Mouse (Mus musculus) lung, postnatal 14 days (tissue): ENCODE results near the gene Zc3h7b.
"Not testable (repeated sequence)": the region's sequence is repeated elsewhere in the genome, so short reads cannot be mapped to it uniquely, and the experiment has no call there.

Experiments used
- DNase-seq: peaks from one replicate; pipeline ENCODE4 v3.0.0; 2021

The Zc3h7b gene

GRCm38 (mm10) chr15:81739924-81740323 is 4.9 kb upstream of the Zc3h7b start:
- no peak for DNase-seq

GRCm38 (mm10) chr15:81742368-81742767 is 2.5 kb upstream of the Zc3h7b start:
- DNase-seq = not testable (repeated sequence)

GRCm38 (mm10) chr15:81745601-81746114 is 801 bp downstream of the Zc3h7b start:
- DNase-seq = peak; percentile 72

- no peak for DNase-seq
Measured at GRCm38 (mm10) chr15:81749742-81750141, 4.9 kb downstream of the Zc3h7b start.

GRCm38 (mm10) chr15:81753669-81754068 is 8.8 kb downstream of the Zc3h7b start:
- no peak for DNase-seq

GRCm38 (mm10) chr15:81758701-81759100 is 13.8 kb downstream of the Zc3h7b start:
- DNase-seq = peak; percentile 43

- no peak for DNase-seq
Measured at GRCm38 (mm10) chr15:81759542-81759941, 14.7 kb downstream of the Zc3h7b start.

GRCm38 (mm10) chr15:81760361-81761079 is 15.7 kb downstream of the Zc3h7b start:
- DNase-seq = no peak

GRCm38 (mm10) chr15:81761381-81761780 is 16.5 kb downstream of the Zc3h7b start:
- no peak for DNase-seq

GRCm38 (mm10) chr15:81761959-81762358 is 17.1 kb downstream of the Zc3h7b start:
- DNase-seq = no peak

- no peak for DNase-seq
Measured at GRCm38 (mm10) chr15:81764573-81764972, 19.7 kb downstream of the Zc3h7b start.

- DNase-seq = no peak
Measured at GRCm38 (mm10) chr15:81765651-81766050, 20.8 kb downstream of the Zc3h7b start.

GRCm38 (mm10) chr15:81766439-81766838 is 21.6 kb downstream of the Zc3h7b start:
- DNase-seq = no peak

GRCm38 (mm10) chr15:81769037-81769436 is 24.2 kb downstream of the Zc3h7b start:
- no peak for DNase-seq

GRCm38 (mm10) chr15:81772431-81773120 is 27.7 kb downstream of the Zc3h7b start:
- DNase-seq = no peak

- no peak for DNase-seq
Measured at GRCm38 (mm10) chr15:81774505-81775171, 29.8 kb downstream of the Zc3h7b start.

GRCm38 (mm10) chr15:81776631-81777422 is 32.0 kb downstream of the Zc3h7b start:
- DNase-seq = no peak

GRCm38 (mm10) chr15:81781816-81782215 is 37.0 kb downstream of the Zc3h7b start:
- no peak for DNase-seq

GRCm38 (mm10) chr15:81784762-81785161 is 39.9 kb downstream of the Zc3h7b start:
- peak; percentile 35 for DNase-seq

- no peak for DNase-seq
Measured at GRCm38 (mm10) chr15:81785701-81786100, 40.8 kb downstream of the Zc3h7b start.

GRCm38 (mm10) chr15:81787525-81787924 is 42.7 kb downstream of the Zc3h7b start:
- no peak for DNase-seq

GRCm38 (mm10) chr15:81792444-81792843 is 47.6 kb downstream of the Zc3h7b start:
- no peak for DNase-seq

- DNase-seq = peak; percentile 64
Measured at GRCm38 (mm10) chr15:81796228-81796627, 51.4 kb downstream of the Zc3h7b start.
